Mouse (Mus musculus): ENCODE results near the gene Fap.

Gene Fap

GRCm38 (mm10) chr2:62502516-62502915 is 71.4 kb downstream of the Fap start:
- Histone ChIP-seq H3K27me3 (ENCODE audit: control insufficient read depth, insufficient read depth, low read length, poor library complexity, severe bottlenecking) (no peaks in the 10 kb centered on the region), H3K36me3 (ENCODE audit: control insufficient read depth, insufficient read depth, low read length, poor library complexity, severe bottlenecking) (no peaks in the 10 kb centered on the region)
- no peak for DNase-seq (ENCODE audit: low read depth, low spot score)

DNA sequence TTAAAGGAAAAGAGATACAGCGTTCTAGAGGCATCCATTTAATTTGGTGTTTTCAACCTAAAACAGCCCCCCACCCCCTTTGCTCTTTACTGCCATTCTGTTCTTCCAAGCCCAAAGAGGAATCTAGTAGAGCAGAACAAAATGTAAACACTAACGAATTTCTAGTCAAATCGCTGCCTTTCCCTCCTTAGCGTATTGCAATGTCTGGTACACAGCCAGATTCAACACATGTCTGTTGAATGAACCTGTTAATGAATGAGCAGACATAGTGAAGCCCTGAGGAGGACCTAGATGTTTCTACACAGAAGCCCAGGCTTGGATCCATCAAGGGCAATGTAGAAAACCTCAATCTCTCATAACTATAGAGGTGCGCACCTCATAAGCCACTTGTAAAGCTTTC is 75.1 kb downstream of the Fap start:
- no peak for DNase-seq (ENCODE audit: low read depth, low spot score)
- no peaks in the 10 kb centered on the region for H3K36me3 ChIP-seq (ENCODE audit: control insufficient read depth, insufficient read depth, low read length, poor library complexity, severe bottlenecking)
- H3K27me3 ChIP-seq (ENCODE audit: control insufficient read depth, insufficient read depth, low read length, poor library complexity, severe bottlenecking): no peaks in the 10 kb centered on the region

DNA sequence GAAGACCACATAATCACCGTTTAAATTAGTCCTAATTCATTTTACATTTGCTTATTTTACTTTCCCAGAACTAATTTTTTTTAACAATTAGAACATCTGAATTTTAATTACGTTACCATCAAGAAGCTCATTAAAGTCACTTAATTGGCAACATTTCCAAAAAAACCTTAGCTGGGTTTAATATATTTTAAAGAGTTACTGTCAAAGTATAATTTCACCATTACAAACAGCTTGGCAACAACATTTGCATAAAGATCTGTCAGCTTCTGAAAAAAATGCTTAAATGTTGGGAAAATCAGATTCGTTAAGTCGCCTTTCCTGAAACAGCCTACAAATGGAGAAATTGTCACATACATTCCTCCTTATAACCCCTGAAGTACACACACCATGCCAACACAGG is 75.8 kb downstream of the Fap start:
- Histone ChIP-seq H3K36me3 (ENCODE audit: control insufficient read depth, insufficient read depth, low read length, poor library complexity, severe bottlenecking) (no peaks in the 10 kb centered on the region), H3K27me3 (ENCODE audit: control insufficient read depth, insufficient read depth, low read length, poor library complexity, severe bottlenecking) (no peaks in the 10 kb centered on the region)
- no peak for DNase-seq (ENCODE audit: low read depth, low spot score)

- Histone ChIP-seq H3K27me3 (ENCODE audit: control insufficient read depth, insufficient read depth, low read length, poor library complexity, severe bottlenecking) (no peaks in the 10 kb centered on the region), H3K36me3 (ENCODE audit: control insufficient read depth, insufficient read depth, low read length, poor library complexity, severe bottlenecking) (no peaks in the 10 kb centered on the region)
- DNase-seq (ENCODE audit: low read depth, low spot score): no peak
Observed at GRCm38 (mm10) chr2:62497333-62498002, 76.4 kb downstream of the Fap start.

GRCm38 (mm10) chr2:62495407-62495806 is 78.5 kb downstream of the Fap start:
- DNase-seq (ENCODE audit: low read depth, low spot score): no peak
- Histone ChIP-seq H3K27me3 (ENCODE audit: control insufficient read depth, insufficient read depth, low read length, poor library complexity, severe bottlenecking) (no peaks in the 10 kb centered on the region), H3K36me3 (ENCODE audit: control insufficient read depth, insufficient read depth, low read length, poor library complexity, severe bottlenecking) (no peaks in the 10 kb centered on the region)

- no peak for DNase-seq (ENCODE audit: low read depth, low spot score)
- no peaks in the 10 kb centered on the region for H3K27me3 ChIP-seq (ENCODE audit: control insufficient read depth, insufficient read depth, low read length, poor library complexity, severe bottlenecking)
- no peaks in the 10 kb centered on the region for H3K36me3 ChIP-seq (ENCODE audit: control insufficient read depth, insufficient read depth, low read length, poor library complexity, severe bottlenecking)
Observed at GRCm38 (mm10) chr2:62489832-62490231, 84.0 kb downstream of the Fap start.

GRCm38 (mm10) chr2:62484906-62485305 is 89.0 kb downstream of the Fap start:
- Histone ChIP-seq H3K27me3 (ENCODE audit: control insufficient read depth, insufficient read depth, low read length, poor library complexity, severe bottlenecking) (no peaks in the 10 kb centered on the region), H3K36me3 (ENCODE audit: control insufficient read depth, insufficient read depth, low read length, poor library complexity, severe bottlenecking) (no peaks in the 10 kb centered on the region)
- peak; percentile 2 for DNase-seq (ENCODE audit: low read depth, low spot score)

DNA sequence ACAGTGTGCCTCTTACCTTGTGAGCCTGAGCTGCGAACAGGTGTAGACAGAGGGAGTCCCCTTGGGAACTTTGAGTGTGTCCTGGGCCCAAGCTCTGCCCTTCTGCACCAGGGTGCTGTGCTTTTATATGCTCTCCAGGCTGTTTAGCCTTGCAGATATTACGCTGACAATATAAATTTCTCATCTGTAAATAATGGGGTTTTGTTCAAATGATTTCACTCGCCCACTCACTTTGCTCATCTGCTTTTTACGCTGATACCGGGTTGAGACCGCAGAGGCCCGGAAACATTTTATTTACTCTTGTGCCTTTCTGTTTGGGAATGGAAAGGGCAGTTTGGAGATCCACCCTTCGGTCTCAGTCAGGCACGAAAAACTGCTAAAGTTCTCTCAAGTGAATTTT is 90.3 kb downstream of the Fap start, which contains the start of gene Gcg:
TSS of gene Gcg (minus strand) at position 101 of the 400 bp plus-strand sequence.
- no peak for DNase-seq (ENCODE audit: low read depth, low spot score)
- no peaks in the 10 kb centered on the region for H3K36me3 ChIP-seq (ENCODE audit: control insufficient read depth, insufficient read depth, low read length, poor library complexity, severe bottlenecking)
- no peaks in the 10 kb centered on the region for H3K27me3 ChIP-seq (ENCODE audit: control insufficient read depth, insufficient read depth, low read length, poor library complexity, severe bottlenecking)

DNA sequence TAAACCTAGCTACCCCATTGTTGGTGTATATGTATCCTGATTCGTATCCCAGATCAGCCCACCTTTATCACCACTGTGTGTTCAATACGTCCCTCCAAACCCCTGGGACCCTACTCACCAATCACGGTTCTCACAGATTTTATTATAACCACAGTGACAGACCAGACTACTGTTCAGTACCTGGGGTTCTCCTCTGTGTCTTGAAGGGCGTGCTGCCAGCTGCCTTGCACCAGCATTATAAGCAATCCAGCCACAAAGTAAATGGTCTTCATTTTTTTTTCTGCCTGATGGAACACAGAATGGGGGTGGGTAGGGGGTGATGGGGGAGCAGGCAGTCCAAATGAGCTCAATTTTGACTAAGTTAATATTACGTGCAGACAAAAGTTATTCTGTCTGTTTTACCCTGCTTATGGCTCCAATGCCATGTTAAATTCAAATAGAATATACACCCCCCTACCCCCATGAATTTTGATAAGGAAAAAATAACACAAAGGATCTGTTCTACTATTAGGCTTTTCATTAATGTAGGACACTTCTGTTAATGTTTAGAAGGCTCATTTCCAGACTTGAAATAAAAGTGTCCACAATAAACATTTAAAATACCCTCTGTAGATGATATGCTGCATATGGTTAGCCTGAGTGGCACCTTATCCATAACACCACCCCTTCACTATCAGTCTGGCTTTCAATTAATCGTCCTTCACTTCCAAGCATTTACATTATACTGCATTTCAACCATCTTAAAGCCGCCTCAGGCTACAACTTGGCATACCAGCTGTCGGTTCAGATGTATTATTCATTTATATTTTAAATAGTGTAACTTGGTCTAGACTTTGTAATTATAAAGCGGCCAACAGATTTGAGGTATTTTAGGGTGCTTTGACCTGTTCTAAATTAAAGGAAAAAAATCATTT is 93.3 kb downstream of the Fap start:
- H3K27me3 ChIP-seq (ENCODE audit: control insufficient read depth, insufficient read depth, low read length, poor library complexity, severe bottlenecking): no peaks in the 10 kb centered on the region
- no peak for DNase-seq (ENCODE audit: low read depth, low spot score)
- no peaks in the 10 kb centered on the region for H3K36me3 ChIP-seq (ENCODE audit: control insufficient read depth, insufficient read depth, low read length, poor library complexity, severe bottlenecking)

- no peak for DNase-seq (ENCODE audit: low read depth, low spot score)
Observed at GRCm38 (mm10) chr2:62469551-62469950, 104.3 kb downstream of the Fap start.

GRCm38 (mm10) chr2:62463287-62463686 is 110.6 kb downstream of the Fap start:
- H3K27me3 ChIP-seq (ENCODE audit: control insufficient read depth, insufficient read depth, low read length, poor library complexity, severe bottlenecking): no peaks in the 10 kb centered on the region
- no peaks in the 10 kb centered on the region for H3K36me3 ChIP-seq (ENCODE audit: control insufficient read depth, insufficient read depth, low read length, poor library complexity, severe bottlenecking)
- no peak for DNase-seq (ENCODE audit: low read depth, low spot score)

More at GRCm38 (mm10) chr2:62469551-62469950, 104.3 kb downstream of the Fap start:
- H3K27me3 ChIP-seq (ENCODE audit: control insufficient read depth, insufficient read depth, low read length, poor library complexity, severe bottlenecking): no peaks in the 10 kb centered on the region; the same call in 1 of the 2 replicates
- H3K36me3 ChIP-seq (ENCODE audit: control insufficient read depth, insufficient read depth, low read length, poor library complexity, severe bottlenecking): no peaks in the 10 kb centered on the region

DNA sequence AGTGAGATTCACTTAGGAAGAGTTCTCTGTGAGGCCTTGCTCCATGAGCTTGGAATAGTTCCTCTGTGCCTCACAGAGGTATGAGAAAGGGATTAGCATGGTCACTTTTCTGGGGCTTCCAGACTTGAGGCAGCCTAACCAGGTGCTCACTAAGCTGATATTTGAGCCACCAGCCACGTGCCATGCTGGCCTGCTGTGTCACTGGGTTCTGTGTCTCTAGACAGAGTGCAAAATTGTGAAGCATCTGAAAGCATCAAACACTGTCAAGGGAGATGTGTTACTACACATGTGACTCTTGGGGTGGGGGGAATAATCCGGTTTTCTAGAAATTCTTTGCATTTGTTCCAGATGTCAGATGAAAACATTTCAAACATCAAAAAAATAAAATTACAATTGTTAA is 111.7 kb downstream of the Fap start:
- Histone ChIP-seq H3K36me3 (ENCODE audit: control insufficient read depth, insufficient read depth, low read length, poor library complexity, severe bottlenecking) (no peaks in the 10 kb centered on the region), H3K27me3 (ENCODE audit: control insufficient read depth, insufficient read depth, low read length, poor library complexity, severe bottlenecking) (no peaks in the 10 kb centered on the region)
- DNase-seq (ENCODE audit: low read depth, low spot score): no peak

- H3K36me3 ChIP-seq (ENCODE audit: control insufficient read depth, insufficient read depth, low read length, poor library complexity, severe bottlenecking): no peaks in the 10 kb centered on the region
- DNase-seq (ENCODE audit: low read depth, low spot score): peak; percentile 61
- no peaks in the 10 kb centered on the region for H3K27me3 ChIP-seq (ENCODE audit: control insufficient read depth, insufficient read depth, low read length, poor library complexity, severe bottlenecking)
Observed at GRCm38 (mm10) chr2:62460815-62461450, 112.9 kb downstream of the Fap start.

- Histone ChIP-seq H3K36me3 (ENCODE audit: control insufficient read depth, insufficient read depth, low read length, poor library complexity, severe bottlenecking) (no peaks in the 10 kb centered on the region), H3K27me3 (ENCODE audit: control insufficient read depth, insufficient read depth, low read length, poor library complexity, severe bottlenecking) (no peaks in the 10 kb centered on the region)
- DNase-seq (ENCODE audit: low read depth, low spot score): peak; percentile 88
Observed at GRCm38 (mm10) chr2:62460231-62460710, 113.6 kb downstream of the Fap start.

All from splenic B cell, adult 2 months (primary cell).